Mouse (Mus musculus): ENCODE data around the gene Ttc36. TPM values are rescaled to one million over a fixed set of nuclear protein-coding genes. Genes with fewer than 3 reads are reported as not detected.

Gene Ttc36
- total RNA-seq (2012; rRNA removed): 0.80 and 2.2 TPM in 2 replicates

- H3K4me1 ChIP-seq (ENCODE audit: control insufficient read depth in 2 of 2, insufficient read depth in 2 of 2, low read length in 2 of 2, poor library complexity in 1 of 2): no peaks in the 10 kb centered on the region; a peak in 1 of 4 replicates
Observed at GRCm38 (mm10) chr9:44802808-44803450, at the start of gene Ttc36. Ttc36 (minus strand) TSS chr9:44803072.

GRCm38 (mm10) chr9:44847446-44847845 lies 44.6 kb upstream of the Ttc36 start:
- no peak for DNase-seq (ENCODE audit: low read depth, low spot score)
- in situ Hi-C loops (cut with MboI; ENCODE audit: low sequenced_read_pairs in 2 of 2, unreplicated experiment in 2 of 2): no loop called here
- H3K9me3 ChIP-seq (ENCODE audit: control insufficient read depth, insufficient read depth, low read depth, low read length): no peaks in the 10 kb centered on the region

More at GRCm38 (mm10) chr9:44802808-44803450, at the start of gene Ttc36:
- no peaks in the 10 kb centered on the region for H3K9me3 ChIP-seq (ENCODE audit: control insufficient read depth, insufficient read depth, low read depth, low read length)
- H3K27ac ChIP-seq (ENCODE audit: insufficient read depth, low read depth, low read length, poor library complexity, severe bottlenecking): no peak within 1 kb of the TSS
- no peak within 1 kb of the TSS for H3K9ac ChIP-seq (ENCODE audit: insufficient read depth, low read depth, low read length, poor library complexity, severe bottlenecking)
- no peak for TF ChIP-seq HCFC1 (IDR thresholded peaks at IDR 0.05; ENCODE audit: borderline replicate concordance, insufficient read depth, low read length)
- TF ChIP-seq ZC3H11A (IDR thresholded peaks at IDR 0.05; ENCODE audit: borderline replicate concordance, low read depth, low read length): no peak
- TF ChIP-seq CHD2 (IDR thresholded peaks at IDR 0.05; ENCODE audit: low read depth, low read length): no peak
- no peak for DNase-seq (ENCODE audit: low read depth, low spot score)
- no peak within 1 kb of the TSS for H3K4me3 ChIP-seq (ENCODE audit: insufficient read depth in 1 of 2, low read depth in 1 of 2, low read length in 2 of 2, poor library complexity in 1 of 2, severe bottlenecking in 1 of 2)
- in situ Hi-C loops (cut with MboI; ENCODE audit: low sequenced_read_pairs in 2 of 2, unreplicated experiment in 2 of 2): no loop called here
- H3K36me3 ChIP-seq (ENCODE audit: control insufficient read depth, insufficient read depth, low read length, poor library complexity, severe bottlenecking): peaks cover 20% of the 10 kb centered on the region

GRCm38 (mm10) chr9:44841241-44841640 lies 38.4 kb upstream of the Ttc36 start:
- TF ChIP-seq MAFK (IDR thresholded peaks at IDR 0.05; ENCODE audit: insufficient read depth, low read depth, low read length) (no peak), ZC3H11A (IDR thresholded peaks at IDR 0.05; ENCODE audit: borderline replicate concordance, low read depth, low read length) (no peak), CHD2 (IDR thresholded peaks at IDR 0.05; ENCODE audit: low read depth, low read length) (no peak), ZNF384 (IDR thresholded peaks at IDR 0.05; ENCODE audit: low read depth, low read length) (no peak), HCFC1 (IDR thresholded peaks at IDR 0.05; ENCODE audit: borderline replicate concordance, insufficient read depth, low read length) (no peak)
- Histone ChIP-seq H3K36me3 (ENCODE audit: control insufficient read depth, insufficient read depth, low read length, poor library complexity, severe bottlenecking) (peaks cover 33% of the 10 kb centered on the region), H3K9me3 (ENCODE audit: control insufficient read depth, insufficient read depth, low read depth, low read length) (no peaks in the 10 kb centered on the region), H3K4me1 (ENCODE audit: control insufficient read depth in 2 of 2, insufficient read depth in 2 of 2, low read length in 2 of 2, poor library complexity in 1 of 2) (no peaks in the 10 kb centered on the region), H3K9ac (ENCODE audit: insufficient read depth, low read depth, low read length, poor library complexity, severe bottlenecking) (no peak overlapping the region), H3K27ac (ENCODE audit: insufficient read depth, low read depth, low read length, poor library complexity, severe bottlenecking) (no peak overlapping the region), H3K4me3 (ENCODE audit: insufficient read depth in 1 of 2, low read depth in 1 of 2, low read length in 2 of 2, poor library complexity in 1 of 2, severe bottlenecking in 1 of 2) (no peak overlapping the region)
- peak; percentile 36 for DNase-seq (ENCODE audit: low read depth, low spot score)
- in situ Hi-C loops (cut with MboI; ENCODE audit: low sequenced_read_pairs in 2 of 2, unreplicated experiment in 2 of 2): no loop called here

More at GRCm38 (mm10) chr9:44847446-44847845, 44.6 kb upstream of the Ttc36 start:
- Histone ChIP-seq H3K27ac (ENCODE audit: insufficient read depth, low read depth, low read length, poor library complexity, severe bottlenecking) (no peak overlapping the region), H3K36me3 (ENCODE audit: control insufficient read depth, insufficient read depth, low read length, poor library complexity, severe bottlenecking) (peaks cover 47% of the 10 kb centered on the region), H3K4me3 (ENCODE audit: insufficient read depth in 1 of 2, low read depth in 1 of 2, low read length in 2 of 2, poor library complexity in 1 of 2, severe bottlenecking in 1 of 2) (no peak overlapping the region), H3K9ac (ENCODE audit: insufficient read depth, low read depth, low read length, poor library complexity, severe bottlenecking) (no peak overlapping the region), H3K4me1 (ENCODE audit: control insufficient read depth in 2 of 2, insufficient read depth in 2 of 2, low read length in 2 of 2, poor library complexity in 1 of 2) (peaks cover 0 to 10% of the 10 kb centered on the region in 2 experiments; a peak in 2 of 4 replicates)
- TF ChIP-seq MAFK (IDR thresholded peaks at IDR 0.05; ENCODE audit: insufficient read depth, low read depth, low read length): no peak
- TF ChIP-seq CHD2 (IDR thresholded peaks at IDR 0.05; ENCODE audit: low read depth, low read length): no peak
- no peak for TF ChIP-seq ZNF384 (IDR thresholded peaks at IDR 0.05; ENCODE audit: low read depth, low read length)
- TF ChIP-seq HCFC1 (IDR thresholded peaks at IDR 0.05; ENCODE audit: borderline replicate concordance, insufficient read depth, low read length): no peak

GRCm38 (mm10) chr9:44836439-44836838 lies 33.6 kb upstream of the Ttc36 start:
- no peak overlapping the region for H3K9ac ChIP-seq (ENCODE audit: insufficient read depth, low read depth, low read length, poor library complexity, severe bottlenecking)
- no peak overlapping the region for H3K4me3 ChIP-seq (ENCODE audit: insufficient read depth in 1 of 2, low read depth in 1 of 2, low read length in 2 of 2, poor library complexity in 1 of 2, severe bottlenecking in 1 of 2)
- H3K4me1 ChIP-seq (ENCODE audit: control insufficient read depth in 2 of 2, insufficient read depth in 2 of 2, low read length in 2 of 2, poor library complexity in 1 of 2): no peaks in the 10 kb centered on the region
- TF ChIP-seq HCFC1 (IDR thresholded peaks at IDR 0.05; ENCODE audit: borderline replicate concordance, insufficient read depth, low read length) (no peak), ZC3H11A (IDR thresholded peaks at IDR 0.05; ENCODE audit: borderline replicate concordance, low read depth, low read length) (no peak; the same call in 1 of the 2 replicates), CHD2 (IDR thresholded peaks at IDR 0.05; ENCODE audit: low read depth, low read length) (no peak), MAFK (IDR thresholded peaks at IDR 0.05; ENCODE audit: insufficient read depth, low read depth, low read length) (no peak), ZNF384 (IDR thresholded peaks at IDR 0.05; ENCODE audit: low read depth, low read length) (no peak)
- in situ Hi-C loops (cut with MboI; ENCODE audit: low sequenced_read_pairs in 2 of 2, unreplicated experiment in 2 of 2): no loop called here
- no peaks in the 10 kb centered on the region for H3K9me3 ChIP-seq (ENCODE audit: control insufficient read depth, insufficient read depth, low read depth, low read length)
- H3K27ac ChIP-seq (ENCODE audit: insufficient read depth, low read depth, low read length, poor library complexity, severe bottlenecking): no peak overlapping the region
- H3K36me3 ChIP-seq (ENCODE audit: control insufficient read depth, insufficient read depth, low read length, poor library complexity, severe bottlenecking): peaks cover 41% of the 10 kb centered on the region
- peak; percentile 69 for DNase-seq (ENCODE audit: low read depth, low spot score)
